Mouse (Mus musculus) ES-E14 (cell line): ENCODE data around the gene Taar7b. TPM values are rescaled to one million over a fixed set of nuclear protein-coding genes. Genes with fewer than 3 reads are reported as not detected.
A peak's percentile ranks its signal among the peaks of the same experiment; 100 is the strongest.

ENCODE experiments used
- DNase-seq: peaks from one replicate; pipeline ENCODE4 v3.0.0-alpha.2; 2013; ENCODE audit warnings: low read depth, low spot score
- H3K27ac ChIP-seq: 2 replicates; pipeline ENCODE4 v1.5.1; 2012; ENCODE audit warnings: low read depth, mild to moderate bottlenecking, low read length, moderate library complexity, mixed read lengths; ENCODE audit not compliant: poor library complexity, insufficient read depth, severe bottlenecking
- H3K36me3 ChIP-seq: 2 replicates; pipeline ENCODE4 v1.6.1; 2012; ENCODE audit warnings: mild to moderate bottlenecking, low read length, moderate library complexity, mixed read lengths; ENCODE audit not compliant: control insufficient read depth, poor library complexity, insufficient read depth, severe bottlenecking
- H3K4me1 ChIP-seq, 2 experiments: fragments of 150-350 bp in 1 of 2; sonication (generic) in 1 of 2; 2 replicates each; pipeline ENCODE4 v1.6.1; 2012; ENCODE audit warnings: low read length in 2 of 2, mild to moderate bottlenecking in 1 of 2, mixed read lengths in 1 of 2; ENCODE audit not compliant: control insufficient read depth in 2 of 2, insufficient read depth in 2 of 2, poor library complexity in 1 of 2
- H3K4me3 ChIP-seq, 2 experiments: fragments of 150-350 bp in 1 of 2; sonication (generic) in 1 of 2; 2 replicates each; pipeline ENCODE4 v1.5.1; 2012; ENCODE audit warnings: low read length in 2 of 2, low read depth in 1 of 2, mild to moderate bottlenecking in 1 of 2, mixed read lengths in 1 of 2; ENCODE audit not compliant: insufficient read depth in 1 of 2, poor library complexity in 1 of 2, severe bottlenecking in 1 of 2
- H3K9ac ChIP-seq: 2 replicates; pipeline ENCODE4 v1.6.1; 2012; ENCODE audit warnings: low read depth, mild to moderate bottlenecking, low read length, mixed read lengths; ENCODE audit not compliant: poor library complexity, insufficient read depth, severe bottlenecking
- H3K9me3 ChIP-seq: fragments of 150-350 bp; sonication (generic); 2 replicates; pipeline ENCODE4 v1.6.1; 2012; ENCODE audit warnings: low read depth, mild to moderate bottlenecking, low read length; ENCODE audit not compliant: control insufficient read depth, insufficient read depth
- CHD2 ChIP-seq: IDR thresholded peaks from 2 replicates; pipeline ENCODE4 v1.6.1; 2014; ENCODE audit warnings: mild to moderate bottlenecking, low read depth, low read length, inconsistent platforms
- HCFC1 ChIP-seq: IDR thresholded peaks from 2 replicates; pipeline ENCODE4 v1.6.1; 2012; ENCODE audit warnings: low read length, inconsistent platforms, borderline replicate concordance; ENCODE audit not compliant: insufficient read depth
- MAFK ChIP-seq: IDR thresholded peaks from 2 replicates; pipeline ENCODE4 v1.6.1; 2014; ENCODE audit warnings: mild to moderate bottlenecking, low read depth, low read length, inconsistent platforms; ENCODE audit not compliant: insufficient read depth
- ZC3H11A ChIP-seq: IDR thresholded peaks from 2 replicates; pipeline ENCODE4 v1.6.1; 2012; ENCODE audit warnings: low read depth, mild to moderate bottlenecking, inconsistent platforms, low read length, borderline replicate concordance
- ZNF384 ChIP-seq: IDR thresholded peaks from 2 replicates; pipeline ENCODE4 v1.6.1; 2012; ENCODE audit warnings: low read depth, low read length, inconsistent platforms
- in situ Hi-C, 2 experiments: fragments of 600-800 bp; cut with MboI; formaldehyde crosslinking; loops; one replicate each; pipeline ENCODE4 v1.15.1; 2025; ENCODE audit warnings: low sequenced_read_pairs in 2 of 2, inconsistent platforms in 1 of 2; ENCODE audit not compliant: unreplicated experiment in 2 of 2
- total RNA-seq: library from RNA; depleted of rRNA; stranded (reverse); fragments of 300-350 nt; gene quantifications from 2 replicates; pipeline ENCODE4 v1.2.3, GENCODE M21; 2012

Taar7b gene
- total RNA-seq, 1 experiment, result not detected

GRCm38 (mm10) chr10:23978901-23979705 is 20.6 kb upstream of the Taar7b start:
- Histone ChIP-seq H3K4me1 (peaks cover 2 to 4% of the 10 kb centered on the region in 2 experiments), H3K9me3 (no peaks in the 10 kb centered on the region), H3K9ac (no peak overlapping the region), H3K36me3 (no peaks in the 10 kb centered on the region), H3K4me3 (no peak overlapping the region), H3K27ac (no peak overlapping the region)
- peak; percentile 91 for DNase-seq
- in situ Hi-C loops, result no loop called here
- TF ChIP-seq HCFC1, result no peak
- peak; percentile 90 for TF ChIP-seq ZC3H11A

- Histone ChIP-seq H3K4me3 (no peak within 1 kb of the TSS), H3K27ac (no peak within 1 kb of the TSS), H3K9ac (no peak within 1 kb of the TSS), H3K9me3 (no peaks in the 10 kb centered on the region), H3K36me3 (no peaks in the 10 kb centered on the region), H3K4me1 (no peaks in the 10 kb centered on the region)
- DNase-seq, result no peak
- in situ Hi-C loops, result no loop called here
- TF ChIP-seq CHD2 (no peak), MAFK (no peak), ZC3H11A (no peak), HCFC1 (no peak), ZNF384 (no peak)
These were observed 14.2 kb upstream of the Taar7b start, which contains the start of gene Taar6 for GRCm38 (mm10) chr10:23985546-23985945. Gene Taar6 (minus strand): TSS chr10:23985646.

- no peak for DNase-seq
- H3K9me3 ChIP-seq, result no peaks in the 10 kb centered on the region
- in situ Hi-C loops, result no loop called here
- H3K4me1 ChIP-seq, result no peaks in the 10 kb centered on the region
- H3K9ac ChIP-seq, result no peak overlapping the region
- H3K4me3 ChIP-seq, result no peak overlapping the region
- no peak overlapping the region for H3K27ac ChIP-seq
- no peak for TF ChIP-seq ZNF384
- no peak for TF ChIP-seq CHD2
- no peak for TF ChIP-seq ZC3H11A
- no peak for TF ChIP-seq MAFK
- no peak for TF ChIP-seq HCFC1
- no peaks in the 10 kb centered on the region for H3K36me3 ChIP-seq
These were observed 13.3 kb upstream of the Taar7b start for GRCm38 (mm10) chr10:23986419-23986818.

- Histone ChIP-seq H3K36me3 (no peaks in the 10 kb centered on the region), H3K9me3 (no peaks in the 10 kb centered on the region), H3K4me3 (no peak within 1 kb of the TSS), H3K27ac (no peak within 1 kb of the TSS), H3K9ac (no peak within 1 kb of the TSS), H3K4me1 (no peaks in the 10 kb centered on the region)
- in situ Hi-C loops, result no loop called here
- DNase-seq, result no peak
- TF ChIP-seq ZC3H11A, result no peak
- no peak for TF ChIP-seq MAFK
- no peak for TF ChIP-seq ZNF384
- no peak for TF ChIP-seq HCFC1
- no peak for TF ChIP-seq CHD2
These were observed 6.4 kb upstream of the Taar7b start, which contains the start of gene Taar7a for GRCm38 (mm10) chr10:23993381-23993780. Gene Taar7a (minus strand): TSS chr10:23993481.

GRCm38 (mm10) chr10:24006442-24006841 is 6.7 kb downstream of the Taar7b start:
- H3K9ac ChIP-seq, result no peak overlapping the region
- H3K4me3 ChIP-seq, result no peak overlapping the region
- H3K9me3 ChIP-seq, result no peaks in the 10 kb centered on the region
- DNase-seq, result no peak
- TF ChIP-seq HCFC1 (no peak), ZC3H11A (no peak), ZNF384 (no peak), CHD2 (no peak), MAFK (no peak)
- H3K4me1 ChIP-seq, result no peaks in the 10 kb centered on the region
- no peak overlapping the region for H3K27ac ChIP-seq
- H3K36me3 ChIP-seq, result no peaks in the 10 kb centered on the region
- in situ Hi-C loops, result no loop called here
